Mouse (Mus musculus): Measurements from ENCODE around the gene Socs1. TPM values are rescaled to one million over a fixed set of nuclear protein-coding genes. Genes with fewer than 3 reads are reported as not detected.

The Socs1 gene
- 6.7 and 6.9 TPM in 2 replicates for polyA plus RNA-seq (2015; fragmentation: Nextera tagmentation; extraction: Ambion mirVana)

GRCm38 (mm10) chr16:10785371-10786231, at the start of gene Socs1:
Socs1 (minus strand) TSS chr16:10785536.

GRCm38 (mm10) chr16:10812865-10813371, 27.6 kb upstream of the Socs1 start, which contains the start of gene Gm11172:
Gm11172 (plus strand) TSS chr16:10812915.

GRCm38 (mm10) chr16:10805789-10806527, 20.6 kb upstream of the Socs1 start, which contains the start of gene Prm1:
Prm1 (minus strand) TSS chr16:10805839.

GRCm38 (mm10) chr16:10796034-10796433, 10.7 kb upstream of the Socs1 start, which contains the start of gene Prm2:
Prm2 (minus strand) TSS chr16:10796134.

GRCm38 (mm10) chr16:10790702-10791101, 5.4 kb upstream of the Socs1 start, which contains the start of gene Prm3:
Prm3 (minus strand) TSS chr16:10790914.

GRCm38 (mm10) chr16:10788271-10788670, 2.9 kb upstream of the Socs1 start, which contains the start of gene Tnp2:
Tnp2 (minus strand) TSS chr16:10788660.

Other genes starting within 250 kb of the Socs1 start
- 27.2 and 32.4 TPM in 2 replicates for gene Dexi, start 242.5 kb downstream of the Socs1 start, polyA plus RNA-seq (2015; fragmentation: Nextera tagmentation; extraction: Ambion mirVana)
- 66.2 and 72.3 TPM in 2 replicates for gene Clec16a, start 240.2 kb downstream of the Socs1 start, polyA plus RNA-seq (2015; fragmentation: Nextera tagmentation; extraction: Ambion mirVana)
- not detected in 2 replicates for gene Tnp2, start 3.1 kb upstream of the Socs1 start, polyA plus RNA-seq (2015; fragmentation: Nextera tagmentation; extraction: Ambion mirVana)
- not detected in 2 replicates for gene Prm3, start 5.4 kb upstream of the Socs1 start, polyA plus RNA-seq (2015; fragmentation: Nextera tagmentation; extraction: Ambion mirVana)
- gene Prm2, start 10.6 kb upstream of the Socs1 start, polyA plus RNA-seq (2015; fragmentation: Nextera tagmentation; extraction: Ambion mirVana), result not detected in 2 replicates
- 0.62 and 0.76 TPM in 2 replicates for gene Prm1, start 20.3 kb upstream of the Socs1 start, polyA plus RNA-seq (2015; fragmentation: Nextera tagmentation; extraction: Ambion mirVana)
- not detected in 2 replicates for gene Gm11172, start 27.4 kb upstream of the Socs1 start, polyA plus RNA-seq (2015; fragmentation: Nextera tagmentation; extraction: Ambion mirVana)
- 0.43 and 0.52 TPM in 2 replicates for gene Rmi2, start 49.5 kb upstream of the Socs1 start, polyA plus RNA-seq (2015; fragmentation: Nextera tagmentation; extraction: Ambion mirVana)